Comparison of ENCODE assay signal across 16 mouse cellular contexts in genomic region chr12:93666799-93667198, GRCm38 (mm10).
"Had no signal": no experiment of that assay in that cellular context is flagged by ENCODE, and none has a peak within 500 bp of the region (broad histone marks: within the 10 kb centered on the region; RNA-seq: fewer than 3 reads in every experiment).

No protein-coding gene starts in this region.

- H3K4me3 ChIP-seq: neural tube, embryonic 12.5 days; neural tube, embryonic 13.5 days; neural tube, embryonic 15.5 days; stomach, embryonic 15.5 days had no signal

- H3K4me1 ChIP-seq: neural tube, embryonic 12.5 days; neural tube, embryonic 13.5 days; neural tube, embryonic 15.5 days; stomach, embryonic 15.5 days had no signal

- H3K27ac ChIP-seq: neural tube, embryonic 12.5 days; neural tube, embryonic 13.5 days; neural tube, embryonic 15.5 days; stomach, embryonic 15.5 days; stomach, postnatal 0 days had no signal

- H3K4me2 ChIP-seq: neural tube, embryonic 12.5 days; neural tube, embryonic 13.5 days; neural tube, embryonic 15.5 days; stomach, embryonic 15.5 days had no signal

- H3K9ac ChIP-seq: neural tube, embryonic 12.5 days; neural tube, embryonic 13.5 days; neural tube, embryonic 15.5 days; stomach, embryonic 15.5 days had no signal

- H3K36me3 ChIP-seq: neural tube, embryonic 12.5 days; neural tube, embryonic 13.5 days; neural tube, embryonic 15.5 days; stomach, embryonic 15.5 days had no signal

- H3K9me3 ChIP-seq: neural tube, embryonic 12.5 days; neural tube, embryonic 13.5 days; neural tube, embryonic 15.5 days; stomach, embryonic 15.5 days had no signal

- H3K27me3 ChIP-seq: neural tube, embryonic 12.5 days; neural tube, embryonic 13.5 days; neural tube, embryonic 15.5 days; stomach, embryonic 15.5 days had no signal

- DNase-seq: retina, postnatal 1 day; right cerebral cortex, postnatal 14 days; right cerebral cortex, postnatal 25 days; right cerebral cortex, postnatal 4 days; spleen, adult 18-20 months; thymus, adult 18-20 months; thymus, adult 2 months; thymus, postnatal 14 days; thymus, postnatal 25 days; thymus, postnatal 36 days; thymus, postnatal 4 days had no signal
